Mouse (Mus musculus): ENCODE results near the gene 4921511C20Rik. TPM values are rescaled to one million over a fixed set of nuclear protein-coding genes. Genes with fewer than 3 reads are reported as not detected.

4921511C20Rik gene
- not detected in 2 replicates for polyA plus RNA-seq (2015; fragmentation: Nextera tagmentation; extraction: Ambion mirVana)

GRCm38 (mm10) chrX:127393993-127394392 lies at the start of gene 4921511C20Rik:
TSS of gene 4921511C20Rik (plus strand) at chrX:127394293.
- no peaks in the 10 kb centered on the region for H3K27me3 ChIP-seq (ENCODE audit: control insufficient read depth, insufficient read depth, low read length)
- no peaks in the 10 kb centered on the region for H3K9me3 ChIP-seq (replicated peaks; ENCODE audit: control insufficient read depth, low read length)
- ATAC-seq (ENCODE audit: insufficient read depth, low FRiP score): no peak
- no peaks in the 10 kb centered on the region for H3K4me1 ChIP-seq (ENCODE audit: control insufficient read depth, insufficient read depth, low read length)
- H3K27ac ChIP-seq (ENCODE audit: low read length): no peak within 1 kb of the TSS
- 82% methylated on average over 2 of the region's 2 CpGs for WGBS
- H3K9ac ChIP-seq (ENCODE audit: low read length): no peak within 1 kb of the TSS
- no peak within 1 kb of the TSS for H3K4me2 ChIP-seq (ENCODE audit: low read depth, low read length)
- no peak within 1 kb of the TSS for H3K4me3 ChIP-seq (replicated peaks; ENCODE audit: low read length)
- H3K36me3 ChIP-seq (ENCODE audit: control insufficient read depth, insufficient read depth, low read length): no peaks in the 10 kb centered on the region

Measured in stomach, embryonic 16.5 days (tissue).